In genomic region chr14:34674229-34674791, GRCm38 (mm10) we compare ENCODE assay signal across 8 mouse cellular contexts. TPM values are rescaled to one million over a fixed set of nuclear protein-coding genes. Genes with fewer than 3 reads are reported as not detected.
DNase-seq lines count a peak whose midpoint lies in the region; ATAC-seq and TF ChIP-seq lines count a peak whose summit lies in the region.

No protein-coding gene starts in this region.

- H3K4me3 ChIP-seq in embryonic facial prominence, embryonic 12.5 days, result peak overlapping the region; percentile 96
- peak overlapping the region; percentile 99 for H3K4me3 ChIP-seq in heart, embryonic 11.5 days (ENCODE audit: low read depth, low read length)
- peak overlapping the region; percentile 98 for H3K4me3 ChIP-seq in kidney, embryonic 16.5 days (ENCODE audit: low read length)
- peak overlapping the region; percentile 99 for H3K4me3 ChIP-seq in lung, embryonic 14.5 days (ENCODE audit: low read depth, low read length)
- peak overlapping the region; percentile 96 for H3K4me3 ChIP-seq in olfactory bulb, adult 2 months (ENCODE audit: insufficient read depth, low read depth, low read length)

- H3K27me3 ChIP-seq in embryonic facial prominence, embryonic 12.5 days, result no peaks in the 10 kb centered on the region
- H3K27me3 ChIP-seq in heart, embryonic 11.5 days (ENCODE audit: control insufficient read depth, insufficient read depth, low read length), result no peaks in the 10 kb centered on the region
- H3K27me3 ChIP-seq in kidney, embryonic 16.5 days (ENCODE audit: insufficient read depth, low read length), result no peaks in the 10 kb centered on the region
- no peaks in the 10 kb centered on the region for H3K27me3 ChIP-seq in lung, embryonic 14.5 days (ENCODE audit: insufficient read depth, low read length)

- 1% methylated on average over 52 of the region's 52 CpGs for WGBS in embryonic facial prominence, embryonic 12.5 days
- under 1% methylated on average over 48 of the region's 52 CpGs for WGBS in heart, embryonic 11.5 days (ENCODE audit: insufficient replicate concordance)
- WGBS in kidney, embryonic 16.5 days, result under 1% methylated on average over 43 of the region's 52 CpGs
- under 1% methylated on average over 52 of the region's 52 CpGs for WGBS in lung, embryonic 14.5 days
- under 1% methylated on average over 52 of the region's 52 CpGs for WGBS in olfactory bulb, adult 2 months

- peak; percentile 70 for DNase-seq in CD4-positive, CD25-positive, alpha-beta regulatory T cell, adult 2 months (ENCODE audit: low read depth, low spot score)
- DNase-seq in adrenal gland, postnatal 14 days, result peak; percentile 81
- peak; percentile 67 for DNase-seq in lung, embryonic 14.5 days
- DNase-seq in thymus, postnatal 25 days, result peak; percentile 75

- H3K4me1 ChIP-seq in embryonic facial prominence, embryonic 12.5 days, result 0 out of 2 replicates have a peak, but pooled peaks cover 7% of the 10 kb centered on the region
- peaks cover 7% of the 10 kb centered on the region; the same call in 1 of the 2 replicates for H3K4me1 ChIP-seq in heart, embryonic 11.5 days (ENCODE audit: control insufficient read depth, insufficient read depth, low read length)
- peaks cover 10% of the 10 kb centered on the region for H3K4me1 ChIP-seq in kidney, embryonic 16.5 days (ENCODE audit: insufficient read depth, low read length)
- H3K4me1 ChIP-seq in lung, embryonic 14.5 days (ENCODE audit: insufficient read depth), result peaks cover 6% of the 10 kb centered on the region; the same call in 1 of the 2 replicates
- H3K4me1 ChIP-seq in olfactory bulb, adult 2 months (ENCODE audit: control insufficient read depth, insufficient read depth, low read length), result no peaks in the 10 kb centered on the region

- peak overlapping the region; percentile 95 for H3K27ac ChIP-seq in embryonic facial prominence, embryonic 12.5 days
- H3K27ac ChIP-seq in heart, embryonic 11.5 days (ENCODE audit: low read depth, low read length), result peak overlapping the region; percentile 94
- peak overlapping the region; percentile 93 for H3K27ac ChIP-seq in kidney, embryonic 16.5 days (ENCODE audit: low read length)
- peak overlapping the region; percentile 93 for H3K27ac ChIP-seq in lung, embryonic 14.5 days (ENCODE audit: low read depth)
- peak overlapping the region; percentile 67 for H3K27ac ChIP-seq in olfactory bulb, adult 2 months (ENCODE audit: insufficient read depth, low read depth, low read length)

- 0 out of 2 replicates have a peak, but pooled peaks have one; percentile 3 for ATAC-seq in embryonic facial prominence, embryonic 12.5 days (ENCODE audit: insufficient number of reproducible peaks, insufficient read depth, low FRiP score, low TSS enrichment)
- ATAC-seq in heart, embryonic 11.5 days (replicated peaks; ENCODE audit: insufficient number of reproducible peaks, low FRiP score, low TSS enrichment), result peak; percentile 67
- ATAC-seq in kidney, embryonic 16.5 days (ENCODE audit: low FRiP score, low TSS enrichment), result no peak
- ATAC-seq in lung, embryonic 14.5 days (ENCODE audit: insufficient read depth), result peak; percentile 50

- H3K36me3 ChIP-seq in embryonic facial prominence, embryonic 12.5 days, result peaks cover 9% of the 10 kb centered on the region
- H3K36me3 ChIP-seq in heart, embryonic 11.5 days (ENCODE audit: control insufficient read depth, insufficient read depth, low read length), result no peaks in the 10 kb centered on the region
- H3K36me3 ChIP-seq in kidney, embryonic 16.5 days (ENCODE audit: insufficient read depth, low read length), result 0 out of 2 replicates have a peak, but pooled peaks cover 5% of the 10 kb centered on the region
- peaks cover 13% of the 10 kb centered on the region; the same call in 1 of the 2 replicates for H3K36me3 ChIP-seq in lung, embryonic 14.5 days (ENCODE audit: insufficient read depth)

- peak overlapping the region; percentile 98 for H3K9ac ChIP-seq in embryonic facial prominence, embryonic 12.5 days
- H3K9ac ChIP-seq in heart, embryonic 11.5 days (ENCODE audit: low read depth, low read length), result peak overlapping the region; percentile 98
- peak overlapping the region; percentile 96 for H3K9ac ChIP-seq in kidney, embryonic 16.5 days (replicated peaks; ENCODE audit: low read length)
- H3K9ac ChIP-seq in lung, embryonic 14.5 days, result peak overlapping the region; percentile 98

- no peak for TF ChIP-seq CTCF in lung, embryonic 14.5 days (IDR thresholded peaks at IDR 0.05; ENCODE audit: low read depth)
- TF ChIP-seq CTCF in olfactory bulb, adult 2 months (IDR thresholded peaks at IDR 0.05; ENCODE audit: insufficient read depth, low read depth, low read length), result no peak

- H3K9me3 ChIP-seq in embryonic facial prominence, embryonic 12.5 days, result no peaks in the 10 kb centered on the region
- H3K9me3 ChIP-seq in heart, embryonic 11.5 days (replicated peaks; ENCODE audit: control insufficient read depth, low read length), result no peaks in the 10 kb centered on the region
- H3K9me3 ChIP-seq in kidney, embryonic 16.5 days (ENCODE audit: low read length), result no peaks in the 10 kb centered on the region
- H3K9me3 ChIP-seq in lung, embryonic 14.5 days (ENCODE audit: low read depth, low read length), result no peaks in the 10 kb centered on the region

- TF ChIP-seq POLR2A in olfactory bulb, adult 2 months (IDR thresholded peaks at IDR 0.05; ENCODE audit: insufficient read depth, low read depth, low read length), result no peak

- peak overlapping the region; percentile 86 for H3K4me2 ChIP-seq in embryonic facial prominence, embryonic 12.5 days (replicated peaks)
- H3K4me2 ChIP-seq in heart, embryonic 11.5 days, result peak overlapping the region; percentile 94
- peak overlapping the region; percentile 73 for H3K4me2 ChIP-seq in kidney, embryonic 16.5 days (replicated peaks; ENCODE audit: low read depth, low read length)
- peak overlapping the region; percentile 83 for H3K4me2 ChIP-seq in lung, embryonic 14.5 days

RNA-seq across cellular contexts. Expression of gene Wapl, which starts 0.6 kb away (rescaled TPM):
- total RNA-seq in adrenal gland, postnatal 14 days (2021), result 78.3 and 79.8 TPM in 2 replicates
- 33.1 and 36.1 TPM in 2 replicates for polyA plus RNA-seq in embryonic facial prominence, embryonic 12.5 days (2016; fragmentation: Nextera tagmentation; extraction: Ambion mirVana)
- 22.2 and 23.7 TPM in 2 replicates for polyA plus RNA-seq in heart, embryonic 11.5 days (2014; fragmentation: Nextera tagmentation; extraction: Ambion mirVana)
- 20.8 and 23.8 TPM in 2 replicates for polyA plus RNA-seq in kidney, embryonic 16.5 days (2015; fragmentation: Nextera tagmentation; extraction: Ambion mirVana)
- 28.2 and 29.2 TPM in 2 replicates for polyA plus RNA-seq in lung, embryonic 14.5 days (2014; fragmentation: Nextera tagmentation; extraction: Ambion mirVana)
- 97.6 TPM in 1 of 2 replicates, not detected in the other for polyA plus RNA-seq in olfactory bulb, adult 2 months (2012; ENCODE audit: insufficient read depth, insufficient read length, low replicate concordance, missing spikeins)
